Mouse (Mus musculus) hindbrain, postnatal 0 days (tissue): Measurements from ENCODE around the gene Tuft1. TPM values are rescaled to one million over a fixed set of nuclear protein-coding genes. Genes with fewer than 3 reads are reported as not detected.
A peak's percentile ranks its signal among the peaks of the same experiment; 100 is the strongest.
"Not testable (repeated sequence)": the region's sequence is repeated elsewhere in the genome, so short reads cannot be mapped to it uniquely, and the experiment has no call there.

Experiments used
- ATAC-seq: fragments of 200-750 bp; cut with Nextera tagmentation; 2 replicates; pipeline ENCODE4 v1.8.0; 2017; ENCODE audit warnings: mild to moderate bottlenecking, moderate TSS enrichment, moderate library complexity
- DNase-seq: peaks from one replicate; pipeline ENCODE4 v3.0.0-alpha.2; 2015; ENCODE audit warnings: low spot score
- H3K27ac ChIP-seq: fragments of 300-500 bp; sonication (generic); 2 replicates; pipeline ENCODE4 v1.5.1; 2014; ENCODE audit warnings: mild to moderate bottlenecking
- H3K27me3 ChIP-seq: fragments of 300-500 bp; sonication (generic); 2 replicates; pipeline ENCODE4 v1.6.1; 2014; ENCODE audit warnings: low read length, mixed read lengths; ENCODE audit not compliant: insufficient read depth
- H3K36me3 ChIP-seq: fragments of 300-500 bp; sonication (generic); 2 replicates; pipeline ENCODE4 v1.6.1; 2014; ENCODE audit warnings: low read length, mixed read lengths; ENCODE audit not compliant: insufficient read depth
- H3K4me1 ChIP-seq: fragments of 300-500 bp; sonication (generic); 2 replicates; pipeline ENCODE4 v1.6.1; 2014; ENCODE audit warnings: antibody characterized with exemption, low read length, mixed read lengths; ENCODE audit not compliant: insufficient read depth
- H3K4me2 ChIP-seq: fragments of 300-500 bp; sonication (generic); 2 replicates; pipeline ENCODE4 v1.6.1; 2014; ENCODE audit warnings: low read depth, mild to moderate bottlenecking, low read length, moderate library complexity, mixed read lengths
- H3K4me3 ChIP-seq: fragments of 300-500 bp; sonication (generic); 2 replicates; pipeline ENCODE4 v1.5.1; 2014; ENCODE audit warnings: low read length
- H3K9ac ChIP-seq: fragments of 300-500 bp; sonication (generic); replicated peaks from 2 replicates; pipeline ENCODE4 v1.6.1; 2014; ENCODE audit warnings: mild to moderate bottlenecking, low read length, moderate library complexity, mixed read lengths
- H3K9me3 ChIP-seq: fragments of 300-500 bp; sonication (generic); 2 replicates; pipeline ENCODE4 v1.6.1; 2016; ENCODE audit warnings: low read length, mixed read lengths
- CTCF ChIP-seq: IDR thresholded peaks from 2 replicates; pipeline ENCODE4 v1.5.1; 2016; ENCODE audit warnings: antibody characterized with exemption, control low read depth, low read depth
- WGBS: fragments of 180-500 bp; shearing (Covaris S2); extraction: QIAGEN DNeasy Blood & Tissue Kit; methylation state at CpG from one replicate; pipeline ENCODE4 v1.1.7; 2014; 5-methylcytosine and 5-hydroxymethylcytosine counted together
- polyA plus RNA-seq: library from polyadenylated mRNA; unstranded; fragments of >200 nt; fragmentation: Nextera tagmentation; extraction: Ambion mirVana; gene quantifications from 2 replicates; pipeline ENCODE4 v1.2.1, GENCODE M21; 2015
- total RNA-seq: library from RNA; depleted of rRNA; stranded (reverse); fragments of >200 nt; gene quantifications from 2 replicates; pipeline ENCODE4 v1.2.3, GENCODE M21; 2014

The Tuft1 gene
- total and polyA plus RNA-seq, 2 experiments from 2014 or later = 6.8 to 14.7 TPM

GRCm38 (mm10) chr3:94659142-94659748, 573 bp upstream of the Tuft1 start:
- TF ChIP-seq CTCF = peak; percentile 11; the same call in 1 of the 2 replicates
- H3K9me3 ChIP-seq, H3K27me3 ChIP-seq, DNase-seq, H3K27ac ChIP-seq, H3K4me1 ChIP-seq, H3K9ac ChIP-seq, H3K36me3 ChIP-seq: not testable (repeated sequence)
- H3K4me3 ChIP-seq = peak overlapping the region; percentile 15; the same call in 1 of the 2 replicates
- WGBS = 35% methylated on average over 8 of the region's 10 CpGs
- peak; percentile 82 for ATAC-seq
- peak overlapping the region; percentile 47 for H3K4me2 ChIP-seq

GRCm38 (mm10) chr3:94657852-94658739, 576 bp downstream of the Tuft1 start:
- not testable (repeated sequence) for H3K4me1 ChIP-seq, H3K9ac ChIP-seq, DNase-seq, H3K9me3 ChIP-seq, ATAC-seq, H3K27me3 ChIP-seq, H3K27ac ChIP-seq, H3K36me3 ChIP-seq
- H3K4me2 ChIP-seq = peak overlapping the region; percentile 54
- WGBS = 5% methylated on average over 19 of the region's 47 CpGs
- H3K4me3 ChIP-seq = peak overlapping the region; percentile 38

GRCm38 (mm10) chr3:94653967-94654366, 4.7 kb downstream of the Tuft1 start:
- H3K27ac ChIP-seq, H3K27me3 ChIP-seq, ATAC-seq, H3K9me3 ChIP-seq, DNase-seq, H3K4me2 ChIP-seq, H3K4me3 ChIP-seq, H3K4me1 ChIP-seq, H3K9ac ChIP-seq, H3K36me3 ChIP-seq: not testable (repeated sequence)
- WGBS = 79% methylated on average over 1 of the region's 1 CpGs

- no peak overlapping the region for H3K9ac ChIP-seq
- H3K27me3 ChIP-seq = no peaks in the 10 kb centered on the region
- H3K27ac ChIP-seq = no peak overlapping the region
- no peaks in the 10 kb centered on the region for H3K4me1 ChIP-seq
- H3K9me3 ChIP-seq = no peaks in the 10 kb centered on the region
- ATAC-seq = no peak
- H3K36me3 ChIP-seq = no peaks in the 10 kb centered on the region
- H3K4me3 ChIP-seq = no peak overlapping the region
- no peak for TF ChIP-seq CTCF
- WGBS = 79% methylated on average over 7 of the region's 7 CpGs
- no peak overlapping the region for H3K4me2 ChIP-seq
- DNase-seq = no peak
Measured at GRCm38 (mm10) chr3:94650409-94650808, 8.3 kb downstream of the Tuft1 start.

GRCm38 (mm10) chr3:94648755-94649590, 9.7 kb downstream of the Tuft1 start:
- DNase-seq (peak; percentile 9), ATAC-seq (0 out of 2 replicates have a peak, but pooled peaks have one; percentile 47)
- no peaks in the 10 kb centered on the region for H3K9me3 ChIP-seq
- H3K9ac ChIP-seq = no peak overlapping the region
- H3K4me2 ChIP-seq = no peak overlapping the region
- WGBS = 28% methylated on average over 6 of the region's 6 CpGs
- no peaks in the 10 kb centered on the region for H3K36me3 ChIP-seq
- no peak overlapping the region for H3K27ac ChIP-seq
- TF ChIP-seq CTCF = no peak
- H3K4me3 ChIP-seq = no peak overlapping the region
- no peaks in the 10 kb centered on the region for H3K27me3 ChIP-seq
- no peaks in the 10 kb centered on the region for H3K4me1 ChIP-seq

GRCm38 (mm10) chr3:94642495-94643162, 16.0 kb downstream of the Tuft1 start, which contains the start of gene Gm10972:
Gm10972 (plus strand) TSS chr3:94643112.
- H3K4me3 ChIP-seq, H3K27ac ChIP-seq, H3K4me2 ChIP-seq, H3K36me3 ChIP-seq, H3K9me3 ChIP-seq, H3K27me3 ChIP-seq, H3K4me1 ChIP-seq, DNase-seq, H3K9ac ChIP-seq, ATAC-seq: not testable (repeated sequence)
- 74% methylated on average over 2 of the region's 2 CpGs for WGBS
